Mouse (Mus musculus): ENCODE measurements at regions not wholly inside any gene's neighbourhood (a gene's known extent, or its start where the extent isn't known, plus 50 kb on each side); places are given as distances from the start of the nearest gene placed in this dataset.

- H3K9me3 ChIP-seq (ENCODE audit: control insufficient read depth, low read length): no peaks in the 10 kb centered on the region
- no peaks in the 10 kb centered on the region for H3K27me3 ChIP-seq (ENCODE audit: control insufficient read depth, insufficient read depth, low read length)
- ATAC-seq (ENCODE audit: low FRiP score) (peak; percentile 64), DNase-seq (ENCODE audit: low spot score) (peak; percentile 56)
- H3K27ac ChIP-seq: no peak overlapping the region
- 43% methylated on average over 6 of the region's 6 CpGs for WGBS
- H3K9ac ChIP-seq: no peak overlapping the region
- H3K4me3 ChIP-seq (replicated peaks; ENCODE audit: low read length): no peak overlapping the region
- peaks cover 11% of the 10 kb centered on the region for H3K4me1 ChIP-seq (replicated peaks; ENCODE audit: control insufficient read depth, insufficient read depth, low read length)
- no peak overlapping the region for H3K4me2 ChIP-seq (replicated peaks)
- H3K36me3 ChIP-seq (replicated peaks; ENCODE audit: control insufficient read depth, insufficient read depth): no peaks in the 10 kb centered on the region
Measured at GRCm38 (mm10) chr2:105516267-105517133, 117.4 kb upstream of the Rcn1 start.

- 12% methylated on average over 4 of the region's 4 CpGs for WGBS
- Histone ChIP-seq H3K4me3 (replicated peaks; ENCODE audit: low read length) (no peak overlapping the region), H3K4me1 (replicated peaks; ENCODE audit: control insufficient read depth, insufficient read depth, low read length) (no peaks in the 10 kb centered on the region), H3K4me2 (replicated peaks) (no peak overlapping the region), H3K9me3 (ENCODE audit: control insufficient read depth, low read length) (no peaks in the 10 kb centered on the region), H3K27me3 (ENCODE audit: control insufficient read depth, insufficient read depth, low read length) (0 out of 2 replicates have a peak, but pooled peaks cover 3% of the 10 kb centered on the region), H3K27ac (no peak overlapping the region), H3K36me3 (replicated peaks; ENCODE audit: control insufficient read depth, insufficient read depth) (no peaks in the 10 kb centered on the region), H3K9ac (no peak overlapping the region)
- DNase-seq (ENCODE audit: low spot score): no peak
- no peak for ATAC-seq (ENCODE audit: low FRiP score)
Measured at GRCm38 (mm10) chr2:105521841-105522240, 122.7 kb upstream of the Rcn1 start.

- Histone ChIP-seq H3K27ac (no peak overlapping the region), H3K4me2 (replicated peaks) (no peak overlapping the region), H3K4me3 (replicated peaks; ENCODE audit: low read length) (no peak overlapping the region), H3K9ac (no peak overlapping the region), H3K9me3 (ENCODE audit: control insufficient read depth, low read length) (no peaks in the 10 kb centered on the region), H3K36me3 (replicated peaks; ENCODE audit: control insufficient read depth, insufficient read depth) (no peaks in the 10 kb centered on the region), H3K4me1 (replicated peaks; ENCODE audit: control insufficient read depth, insufficient read depth, low read length) (no peaks in the 10 kb centered on the region), H3K27me3 (ENCODE audit: control insufficient read depth, insufficient read depth, low read length) (0 out of 2 replicates have a peak, but pooled peaks cover 3% of the 10 kb centered on the region)
- WGBS: 5% methylated on average over 5 of the region's 5 CpGs
- DNase-seq (ENCODE audit: low spot score) (peak; percentile 61), ATAC-seq (ENCODE audit: low FRiP score) (peak; percentile 46; the same call in 1 of the 2 replicates)
Measured at GRCm38 (mm10) chr2:105523297-105523802, 124.2 kb upstream of the Rcn1 start.

GRCm38 (mm10) chr2:105525111-105525610 is 126.0 kb upstream of the Rcn1 start:
- Histone ChIP-seq H3K9ac (no peak overlapping the region), H3K9me3 (ENCODE audit: control insufficient read depth, low read length) (no peaks in the 10 kb centered on the region), H3K36me3 (replicated peaks; ENCODE audit: control insufficient read depth, insufficient read depth) (no peaks in the 10 kb centered on the region), H3K27me3 (ENCODE audit: control insufficient read depth, insufficient read depth, low read length) (0 out of 2 replicates have a peak, but pooled peaks cover 3% of the 10 kb centered on the region), H3K4me3 (replicated peaks; ENCODE audit: low read length) (no peak overlapping the region), H3K4me2 (replicated peaks) (no peak overlapping the region), H3K4me1 (replicated peaks; ENCODE audit: control insufficient read depth, insufficient read depth, low read length) (no peaks in the 10 kb centered on the region), H3K27ac (no peak overlapping the region)
- ATAC-seq (ENCODE audit: low FRiP score): no peak
- 77% methylated on average over 7 of the region's 7 CpGs for WGBS
- DNase-seq (ENCODE audit: low spot score): no peak

- H3K27me3 ChIP-seq (ENCODE audit: control insufficient read depth, insufficient read depth, low read length): 0 out of 2 replicates have a peak, but pooled peaks cover 3% of the 10 kb centered on the region
- ATAC-seq (ENCODE audit: low FRiP score): no peak
- H3K4me2 ChIP-seq (replicated peaks): no peak overlapping the region
- H3K27ac ChIP-seq: no peak overlapping the region
- no peaks in the 10 kb centered on the region for H3K36me3 ChIP-seq (replicated peaks; ENCODE audit: control insufficient read depth, insufficient read depth)
- DNase-seq (ENCODE audit: low spot score): no peak
- no peaks in the 10 kb centered on the region for H3K9me3 ChIP-seq (ENCODE audit: control insufficient read depth, low read length)
- 91% methylated on average over 8 of the region's 8 CpGs for WGBS
- H3K4me1 ChIP-seq (replicated peaks; ENCODE audit: control insufficient read depth, insufficient read depth, low read length): no peaks in the 10 kb centered on the region
- no peak overlapping the region for H3K9ac ChIP-seq
- H3K4me3 ChIP-seq (replicated peaks; ENCODE audit: low read length): no peak overlapping the region
Measured at GRCm38 (mm10) chr2:105528535-105528934, 129.4 kb upstream of the Rcn1 start.

GRCm38 (mm10) chr2:105544099-105544498 is 124.6 kb upstream of the Pax6 start:
- Histone ChIP-seq H3K9ac (no peak overlapping the region), H3K4me2 (replicated peaks) (no peak overlapping the region), H3K36me3 (replicated peaks; ENCODE audit: control insufficient read depth, insufficient read depth) (no peaks in the 10 kb centered on the region), H3K4me3 (replicated peaks; ENCODE audit: low read length) (no peak overlapping the region), H3K4me1 (replicated peaks; ENCODE audit: control insufficient read depth, insufficient read depth, low read length) (no peaks in the 10 kb centered on the region), H3K9me3 (ENCODE audit: control insufficient read depth, low read length) (no peaks in the 10 kb centered on the region), H3K27ac (no peak overlapping the region), H3K27me3 (ENCODE audit: control insufficient read depth, insufficient read depth, low read length) (no peaks in the 10 kb centered on the region)
- no peak for ATAC-seq (ENCODE audit: low FRiP score)
- 72% methylated on average over 13 of the region's 13 CpGs for WGBS
- no peak for DNase-seq (ENCODE audit: low spot score)

- WGBS: 43% methylated on average over 2 of the region's 2 CpGs
- Histone ChIP-seq H3K4me1 (replicated peaks; ENCODE audit: control insufficient read depth, insufficient read depth, low read length) (no peaks in the 10 kb centered on the region), H3K9me3 (ENCODE audit: control insufficient read depth, low read length) (no peaks in the 10 kb centered on the region), H3K27me3 (ENCODE audit: control insufficient read depth, insufficient read depth, low read length) (no peaks in the 10 kb centered on the region), H3K4me2 (replicated peaks) (no peak overlapping the region), H3K4me3 (replicated peaks; ENCODE audit: low read length) (no peak overlapping the region), H3K27ac (no peak overlapping the region; the same call in 1 of the 2 replicates), H3K9ac (no peak overlapping the region), H3K36me3 (replicated peaks; ENCODE audit: control insufficient read depth, insufficient read depth) (no peaks in the 10 kb centered on the region)
- ATAC-seq (ENCODE audit: low FRiP score): no peak; the same call in 1 of the 2 replicates
- no peak for DNase-seq (ENCODE audit: low spot score)
Measured at GRCm38 (mm10) chr2:105552092-105552491, 116.6 kb upstream of the Pax6 start.

GRCm38 (mm10) chr2:105586782-105587181 is 81.9 kb upstream of the Pax6 start:
- Histone ChIP-seq H3K9ac (no peak overlapping the region), H3K27ac (no peak overlapping the region), H3K9me3 (ENCODE audit: control insufficient read depth, low read length) (no peaks in the 10 kb centered on the region), H3K36me3 (replicated peaks; ENCODE audit: control insufficient read depth, insufficient read depth) (no peaks in the 10 kb centered on the region), H3K4me3 (replicated peaks; ENCODE audit: low read length) (no peak overlapping the region), H3K27me3 (ENCODE audit: control insufficient read depth, insufficient read depth, low read length) (peaks cover 4% of the 10 kb centered on the region; the same call in 1 of the 2 replicates), H3K4me1 (replicated peaks; ENCODE audit: control insufficient read depth, insufficient read depth, low read length) (0 out of 2 replicates have a peak, but pooled peaks cover 3% of the 10 kb centered on the region), H3K4me2 (replicated peaks) (no peak overlapping the region)
- ATAC-seq (ENCODE audit: low FRiP score): peak; percentile 14; the same call in 1 of the 2 replicates
- WGBS: 23% methylated on average over 2 of the region's 2 CpGs
- no peak for DNase-seq (ENCODE audit: low spot score)

- 89% methylated on average over 2 of the region's 2 CpGs for whole genome bisulfite sequencing
- no peak overlapping the region for H3K4me3 ChIP-seq (replicated peaks; ENCODE audit: low read length)
- no peaks in the 10 kb centered on the region for H3K9me3 ChIP-seq (ENCODE audit: control insufficient read depth, low read length)
- no peaks in the 10 kb centered on the region for H3K4me1 ChIP-seq (replicated peaks; ENCODE audit: control insufficient read depth, insufficient read depth, low read length)
- no peak overlapping the region for H3K4me2 ChIP-seq (replicated peaks)
- no peak for DNase-seq (ENCODE audit: low spot score)
- no peak overlapping the region for H3K9ac ChIP-seq
- no peaks in the 10 kb centered on the region for H3K36me3 ChIP-seq (replicated peaks; ENCODE audit: control insufficient read depth, insufficient read depth)
- no peak for ATAC-seq (ENCODE audit: low FRiP score)
- H3K27ac ChIP-seq: no peak overlapping the region
- no peaks in the 10 kb centered on the region for H3K27me3 ChIP-seq (ENCODE audit: control insufficient read depth, insufficient read depth, low read length)
Measured at GRCm38 (mm10) chr2:105594131-105594530, 74.6 kb upstream of the Pax6 start.
